Mouse (Mus musculus) left cerebral cortex, postnatal 14 days (tissue): ENCODE measurements around the gene Tjp1. TPM values are rescaled to one million over a fixed set of nuclear protein-coding genes. Genes with fewer than 3 reads are reported as not detected.

ENCODE experiments used
- DNase-seq, 2 experiments: peaks; one replicate each; pipeline ENCODE4 v3.0.0; 2021 to 2022; ENCODE audit warnings: low spot score in 2 of 2, mixed read lengths in 1 of 2
- intact Hi-C: fragments of 180-260 bp; cut with DNase I; formaldehyde crosslinking; loops from one replicate; pipeline ENCODE4 v1.15.1; 2025
- total RNA-seq, 2 experiments: library from RNA; stranded (reverse); gene quantifications; 2 replicates each; pipeline ENCODE4 v1.2.3; 2021

Gene Tjp1
- total RNA-seq, 2 experiments from 2014 or later = 132 to 169 TPM

- intact Hi-C loops = no loop called here
- peak; percentile 53 to 76 for DNase-seq
These were observed 29.6 kb downstream of the Tjp1 start for GRCm38 (mm10) chr7:65497733-65498583.

GRCm38 (mm10) chr7:65490526-65490925 is 37.1 kb downstream of the Tjp1 start:
- no peak for DNase-seq
- intact Hi-C loops = no loop called here

- no peak for DNase-seq
- intact Hi-C loops = no loop called here
These were observed 37.8 kb downstream of the Tjp1 start for GRCm38 (mm10) chr7:65489742-65490141.

GRCm38 (mm10) chr7:65489195-65489594 is 38.4 kb downstream of the Tjp1 start:
- intact Hi-C loops = no loop called here
- DNase-seq = no peak

GRCm38 (mm10) chr7:65486259-65486681 is 41.3 kb downstream of the Tjp1 start:
- DNase-seq = peak in 1 of 2 experiments; percentile 29
- intact Hi-C loops = no loop called here

- intact Hi-C loops = no loop called here
- DNase-seq = no peak
These were observed 43.3 kb downstream of the Tjp1 start for GRCm38 (mm10) chr7:65484170-65484778.

GRCm38 (mm10) chr7:65482216-65482615 is 45.4 kb downstream of the Tjp1 start:
- intact Hi-C loops = no loop called here
- DNase-seq = no peak

- intact Hi-C loops = no loop called here
- DNase-seq = no peak
These were observed 55.5 kb downstream of the Tjp1 start for GRCm38 (mm10) chr7:65472048-65472447.

GRCm38 (mm10) chr7:65471406-65471805 is 56.2 kb downstream of the Tjp1 start:
- intact Hi-C loops = no loop called here
- DNase-seq = no peak

- intact Hi-C loops = no loop called here
- DNase-seq = no peak
These were observed 57.4 kb downstream of the Tjp1 start for GRCm38 (mm10) chr7:65470214-65470613.

GRCm38 (mm10) chr7:65469666-65470065 is 57.9 kb downstream of the Tjp1 start:
- DNase-seq = no peak
- intact Hi-C loops = no loop called here

- DNase-seq = no peak
- intact Hi-C loops = no loop called here
These were observed 59.4 kb downstream of the Tjp1 start for GRCm38 (mm10) chr7:65468191-65468590.

GRCm38 (mm10) chr7:65467306-65468021 is 60.1 kb downstream of the Tjp1 start:
- no peak for DNase-seq
- intact Hi-C loops = no loop called here

- DNase-seq = no peak
- intact Hi-C loops = no loop called here
These were observed 61.4 kb downstream of the Tjp1 start for GRCm38 (mm10) chr7:65466137-65466536.

GRCm38 (mm10) chr7:65464518-65465037 is 63.0 kb downstream of the Tjp1 start:
- intact Hi-C loops = no loop called here
- DNase-seq = no peak

- intact Hi-C loops = no loop called here
- DNase-seq = no peak
These were observed 64.1 kb downstream of the Tjp1 start for GRCm38 (mm10) chr7:65463438-65463837.

- DNase-seq = no peak
- intact Hi-C loops = no loop called here
These were observed 66.2 kb downstream of the Tjp1 start for GRCm38 (mm10) chr7:65461412-65461811.

GRCm38 (mm10) chr7:65460196-65460595 is 67.4 kb downstream of the Tjp1 start:
- DNase-seq = no peak
- intact Hi-C loops = no loop called here

GRCm38 (mm10) chr7:65456031-65456430 is 71.5 kb downstream of the Tjp1 start:
- no peak for DNase-seq
- intact Hi-C loops = no loop called here

- no peak for DNase-seq
- intact Hi-C loops = no loop called here
These were observed 72.4 kb downstream of the Tjp1 start for GRCm38 (mm10) chr7:65455208-65455607.
